Mouse (Mus musculus) lung, postnatal 0 days (tissue): ENCODE measurements around the gene Mrps27.

Experiments
- CTCF ChIP-seq: IDR thresholded peaks from 2 replicates; pipeline ENCODE4 v1.5.1; 2016; ENCODE audit warnings: antibody characterized with exemption, mild to moderate bottlenecking
- EP300 ChIP-seq: IDR thresholded peaks from 2 replicates; pipeline ENCODE4 v1.6.1; 2016; ENCODE audit warnings: antibody characterized with exemption, mild to moderate bottlenecking, control low read depth

DNA sequence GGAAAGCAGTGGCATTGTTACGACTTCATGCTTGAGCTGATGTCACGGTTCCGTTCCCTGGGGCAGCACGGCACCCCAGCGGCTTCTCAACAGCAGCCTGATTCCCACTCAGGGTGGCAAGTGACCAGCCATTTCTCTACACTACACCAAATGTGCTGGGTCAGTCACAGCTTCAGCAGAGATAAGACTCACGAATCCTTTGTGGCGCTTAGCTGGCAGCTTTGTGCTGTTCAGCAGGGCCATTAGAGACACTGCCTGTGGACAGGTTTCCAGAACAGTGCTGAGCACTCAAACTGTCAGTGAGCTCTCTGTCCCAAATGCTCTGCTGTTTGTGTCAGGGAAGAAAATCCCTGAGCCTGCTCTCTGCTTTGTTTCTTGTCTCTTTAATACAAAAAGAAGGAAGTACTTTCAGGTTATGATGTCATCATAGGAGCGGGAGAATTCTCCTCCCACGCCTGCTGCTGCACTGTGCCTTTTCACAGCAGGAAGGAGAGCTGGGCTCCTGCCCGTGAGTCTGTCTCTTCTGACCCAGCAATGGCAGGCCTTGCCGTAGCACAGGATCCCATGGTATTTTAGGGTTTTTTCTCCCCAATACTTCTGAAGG lies 68.0 kb downstream of the Mrps27 start:
- no peak for TF ChIP-seq CTCF
- no peak for TF ChIP-seq EP300
